Mouse (Mus musculus) E14TG2a.4 (cell line): ENCODE measurements around the gene Ppp1r1b.

Source experiments
- CTCF ChIP-seq: conservative IDR thresholded peaks from 2 replicates; pipeline ENCODE4 v1.5.1; 2014; ENCODE audit warnings: low read length
- NANOG ChIP-seq: IDR thresholded peaks from 2 replicates; pipeline ENCODE4 v1.6.1; 2014; ENCODE audit warnings: borderline replicate concordance, low read length, mixed read lengths
- POU5F1 ChIP-seq: IDR thresholded peaks from 2 replicates; pipeline ENCODE4 v1.6.1; 2014; ENCODE audit warnings: low read length, borderline replicate concordance

DNA sequence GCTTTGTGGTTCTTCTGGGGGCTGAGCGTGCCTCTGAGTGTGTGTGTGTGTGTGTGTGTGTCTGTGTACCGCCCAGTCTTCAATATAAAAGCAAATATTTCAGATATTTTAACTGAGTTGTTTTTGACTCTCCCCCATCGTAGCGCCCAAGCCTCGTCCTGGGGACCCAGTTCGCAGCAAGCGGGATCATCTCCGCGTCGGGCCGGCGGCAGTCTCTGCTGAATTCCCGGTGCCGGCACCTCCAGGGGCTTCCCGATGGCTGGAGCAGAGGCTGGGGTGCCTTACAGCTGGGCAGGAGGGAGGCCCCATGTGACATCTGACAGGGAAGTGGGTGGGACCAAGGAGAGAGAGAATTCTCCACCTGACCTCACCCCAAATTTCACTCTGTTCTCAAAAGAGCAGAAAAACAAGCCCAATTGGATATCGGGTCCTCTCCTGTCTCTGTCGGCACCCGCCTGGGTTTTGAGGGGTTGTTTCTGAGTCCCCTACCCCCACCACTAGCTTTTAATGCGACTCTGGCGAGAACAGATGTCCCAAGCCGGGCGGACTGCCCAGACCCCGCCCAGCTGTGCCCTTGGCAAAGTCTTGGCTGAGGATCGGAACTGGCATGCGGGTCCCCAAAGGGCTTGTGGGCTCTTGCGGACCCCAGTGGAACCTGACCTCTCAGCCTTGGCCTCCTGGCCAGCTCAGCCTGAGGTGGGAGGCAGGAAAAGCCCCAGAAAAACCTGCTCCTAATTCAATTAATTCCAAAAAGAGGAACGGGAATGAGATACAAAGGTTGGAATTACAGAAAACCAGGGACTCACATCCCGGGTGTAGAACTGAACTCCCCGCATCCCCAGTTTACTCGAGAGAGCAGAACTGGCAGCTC, 27.2 kb upstream of the Ppp1r1b start:
- no peak for TF ChIP-seq CTCF
- no peak for TF ChIP-seq NANOG
- no peak for TF ChIP-seq POU5F1
